8 mouse cellular contexts compared by ENCODE assay signal in genomic region chr11:22004331-22004841, GRCm38 (mm10). TPM values are rescaled to one million over a fixed set of nuclear protein-coding genes. Genes with fewer than 3 reads are reported as not detected.
DNase-seq lines count a peak whose midpoint lies in the region; ATAC-seq and TF ChIP-seq lines count a peak whose summit lies in the region.

No protein-coding gene starts in this region.

- intact Hi-C loops in heart, adult 2 months (cut with DNase I), result no loop called here

- no peak for TF ChIP-seq CTCF in heart, adult 2 months (IDR thresholded peaks at IDR 0.05)

- WGBS in heart, adult 2 months, result 39% methylated on average over 18 of the region's 18 CpGs
- WGBS in midbrain, embryonic 15.5 days, result 3% methylated on average over 18 of the region's 18 CpGs

- H3K9ac ChIP-seq in heart, adult 2 months (ENCODE audit: low read depth, low read length), result no peak overlapping the region
- no peak overlapping the region for H3K9ac ChIP-seq in midbrain, embryonic 15.5 days

- no peak for TF ChIP-seq EP300 in heart, adult 2 months (IDR thresholded peaks at IDR 0.05; ENCODE audit: insufficient read depth, low read depth, low read length)

- no peak for TF ChIP-seq POLR2A in heart, adult 2 months (IDR thresholded peaks at IDR 0.05; ENCODE audit: insufficient read depth, low read depth, low read length)

- H3K27ac ChIP-seq in heart, adult 2 months, result no peak overlapping the region
- peak overlapping the region; percentile 76 for H3K27ac ChIP-seq in midbrain, embryonic 15.5 days

- no peaks in the 10 kb centered on the region for H3K79me2 ChIP-seq in heart, adult 2 months (replicated peaks; ENCODE audit: control insufficient read depth, insufficient read depth, low read length)

- peaks cover 2% of the 10 kb centered on the region for H3K36me3 ChIP-seq in heart, adult 2 months (ENCODE audit: control insufficient read depth, insufficient read depth, low read length)
- H3K36me3 ChIP-seq in midbrain, embryonic 15.5 days (replicated peaks), result no peaks in the 10 kb centered on the region

- H3K4me1 ChIP-seq in heart, adult 2 months (ENCODE audit: control insufficient read depth, insufficient read depth, low read length), result peaks cover 3% of the 10 kb centered on the region
- peaks cover 49% of the 10 kb centered on the region for H3K4me1 ChIP-seq in midbrain, embryonic 15.5 days

- ATAC-seq in midbrain, embryonic 15.5 days (replicated peaks), result peak; percentile 15

- peak; percentile 3 to 18 for DNase-seq in heart, adult 2 months
- no peak for DNase-seq in heart, adult 8-10 months (ENCODE audit: low spot score)
- DNase-seq in right cerebral cortex, adult 18-20 months, result peak; percentile 11
- no peak for DNase-seq in right cerebral cortex, postnatal 36 days (ENCODE audit: low spot score in 2 of 2)
- peak; percentile 23 for DNase-seq in heart, postnatal 4 days
- no peak for DNase-seq in thymus, adult 18-20 months
- no peak for DNase-seq in urinary bladder, postnatal 4 days (ENCODE audit: low spot score in 2 of 2)

- no peaks in the 10 kb centered on the region for H3K9me3 ChIP-seq in midbrain, embryonic 15.5 days

- no peak overlapping the region for H3K4me3 ChIP-seq in heart, adult 2 months
- H3K4me3 ChIP-seq in midbrain, embryonic 15.5 days, result no peak overlapping the region

- peaks cover 40% of the 10 kb centered on the region for H3K27me3 ChIP-seq in heart, adult 2 months (ENCODE audit: control insufficient read depth, insufficient read depth, low read length)
- H3K27me3 ChIP-seq in midbrain, embryonic 15.5 days (replicated peaks), result peaks cover 45% of the 10 kb centered on the region

- H3K4me2 ChIP-seq in midbrain, embryonic 15.5 days, result peak overlapping the region; percentile 24

RNA-seq across cellular contexts. Expression of gene Otx1, which starts 1.7 kb away (rescaled TPM):
- not detected for total RNA-seq in heart, adult 2 months (2021)
- 0.06 and 0.66 TPM in 2 replicates for polyA plus RNA-seq in heart, adult 2 months (2012; rRNA removed)
- total RNA-seq in heart, adult 8-10 months (2022), result not detected
- under 1 TPM in 1 of 2 experiments, not detected in 1; 0.09 TPM for total RNA-seq in heart, postnatal 4 days (2021)
- 11.5 and 12.2 TPM in 2 replicates for polyA plus RNA-seq in midbrain, embryonic 15.5 days (2015; fragmentation: Nextera tagmentation; extraction: Ambion mirVana)

Comparison
In these comparisons a context has a peak if more than half of its experiments do, and no peak if none do; other contexts are left out.
1. DNase-seq: peak in heart, adult 2 months (2 of 2), right cerebral cortex, adult 18-20 months (single experiment) and heart, postnatal 4 days (single experiment); none in heart, adult 8-10 months (single experiment), right cerebral cortex, postnatal 36 days (0 of 2), thymus, adult 18-20 months (0 of 2) and urinary bladder, postnatal 4 days (0 of 2).